Mouse (Mus musculus) limb, embryonic 14.5 days (tissue): ENCODE data around the gene Catsper2. TPM values are rescaled to one million over a fixed set of nuclear protein-coding genes. Genes with fewer than 3 reads are reported as not detected.

Source experiments
- ATAC-seq: fragments of 200-750 bp; cut with Nextera tagmentation; 2 replicates; pipeline ENCODE4 v1.8.0; 2017; ENCODE audit warnings: low read depth, moderate number of reproducible peaks, moderate TSS enrichment; ENCODE audit not compliant: low FRiP score
- DNase-seq: peaks from one replicate; pipeline ENCODE4 v3.0.0-alpha.2; 2015; ENCODE audit warnings: low spot score
- H3K27ac ChIP-seq: fragments of 300-500 bp; sonication (generic); replicated peaks from 2 replicates; pipeline ENCODE4 v1.5.1; 2014; ENCODE audit warnings: low read depth, mild to moderate bottlenecking, low read length, moderate library complexity, mixed read lengths
- H3K27me3 ChIP-seq: fragments of 300-500 bp; sonication (generic); 2 replicates; pipeline ENCODE4 v1.6.1; 2014; ENCODE audit warnings: low read length, mixed read lengths; ENCODE audit not compliant: control insufficient read depth, insufficient read depth
- H3K36me3 ChIP-seq: fragments of 300-500 bp; sonication (generic); 2 replicates; pipeline ENCODE4 v1.6.1; 2014; ENCODE audit warnings: mild to moderate bottlenecking, low read length, moderate library complexity, mixed read lengths; ENCODE audit not compliant: control insufficient read depth, insufficient read depth
- H3K4me1 ChIP-seq: fragments of 300-500 bp; sonication (generic); 2 replicates; pipeline ENCODE4 v1.6.1; 2014; ENCODE audit warnings: antibody characterized with exemption, low read length, mixed read lengths; ENCODE audit not compliant: control insufficient read depth, insufficient read depth
- H3K4me2 ChIP-seq: fragments of 300-500 bp; sonication (generic); replicated peaks from 2 replicates; pipeline ENCODE4 v1.6.1; 2014; ENCODE audit warnings: low read depth, mild to moderate bottlenecking, low read length, moderate library complexity; ENCODE audit not compliant: severe bottlenecking
- H3K4me3 ChIP-seq: fragments of 300-500 bp; sonication (generic); replicated peaks from 2 replicates; pipeline ENCODE4 v1.5.1; 2014; ENCODE audit warnings: low read length
- H3K9ac ChIP-seq: fragments of 300-500 bp; sonication (generic); 2 replicates; pipeline ENCODE4 v1.6.1; 2014; ENCODE audit warnings: mild to moderate bottlenecking, low read depth, low read length, moderate library complexity; ENCODE audit not compliant: severe bottlenecking
- H3K9me3 ChIP-seq: fragments of 300-500 bp; sonication (generic); 2 replicates; pipeline ENCODE4 v1.6.1; 2016; ENCODE audit warnings: low read length; ENCODE audit not compliant: control insufficient read depth
- POLR2A ChIP-seq: fragments of 200-500 bp; IDR thresholded peaks from 2 replicates; pipeline ENCODE4 v1.8.0; 2012; ENCODE audit warnings: inconsistent platforms, mild to moderate bottlenecking, moderate library complexity, borderline replicate concordance; ENCODE audit not compliant: insufficient read depth, insufficient read length; ENCODE audit errors: extremely low read depth
- WGBS: fragments of 180-500 bp; shearing (Covaris S2); extraction: QIAGEN DNeasy Blood & Tissue Kit; methylation state at CpG from one replicate; pipeline ENCODE4 v1.1.7; 2014; 5-methylcytosine and 5-hydroxymethylcytosine counted together
- polyA plus RNA-seq, 2 experiments: library from polyadenylated mRNA; depleted of rRNA in 1 of 2; stranded (reverse) in 1 of 2; unstranded in 1 of 2; fragments of >200 nt; fragmentation: Nextera tagmentation in 1 of 2; extraction: Ambion mirVana in 1 of 2; gene quantifications; 2 replicates each; pipeline versions ENCODE4 v1.2.1 to v1.2.3; 2012 to 2014

Catsper2 gene
- polyA plus RNA-seq, 2 experiments: 1.7 to 4.1 TPM

DNA sequence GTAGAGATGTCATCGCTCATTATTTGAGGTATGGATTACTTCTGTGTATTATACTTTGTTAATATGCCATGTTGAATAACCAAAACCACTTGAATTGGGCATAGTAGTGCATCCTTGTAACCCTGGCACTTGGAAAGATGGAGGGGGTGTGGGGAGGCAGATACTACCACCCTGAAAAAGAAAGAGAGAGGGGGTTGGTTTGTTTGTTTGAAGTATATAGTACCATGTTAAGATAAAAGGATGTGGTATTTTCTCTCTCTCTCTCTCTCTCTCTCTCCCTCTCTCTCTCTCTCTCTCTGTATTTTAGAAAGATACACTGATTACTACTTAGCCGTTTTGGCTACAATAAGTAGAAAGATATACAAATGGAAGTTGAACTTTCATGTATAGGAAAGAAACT is 12.3 kb upstream of the Catsper2 start:
- Histone ChIP-seq H3K4me2 (no peak overlapping the region), H3K36me3 (peaks cover 94% of the 10 kb centered on the region), H3K4me3 (no peak overlapping the region), H3K9me3 (no peaks in the 10 kb centered on the region), H3K4me1 (no peaks in the 10 kb centered on the region), H3K27me3 (no peaks in the 10 kb centered on the region), H3K27ac (no peak overlapping the region), H3K9ac (no peak overlapping the region)
- DNase-seq (no peak), ATAC-seq (no peak)
- WGBS: 92% methylated on average over 2 of the region's 2 CpGs
- TF ChIP-seq POLR2A: no peak

DNA sequence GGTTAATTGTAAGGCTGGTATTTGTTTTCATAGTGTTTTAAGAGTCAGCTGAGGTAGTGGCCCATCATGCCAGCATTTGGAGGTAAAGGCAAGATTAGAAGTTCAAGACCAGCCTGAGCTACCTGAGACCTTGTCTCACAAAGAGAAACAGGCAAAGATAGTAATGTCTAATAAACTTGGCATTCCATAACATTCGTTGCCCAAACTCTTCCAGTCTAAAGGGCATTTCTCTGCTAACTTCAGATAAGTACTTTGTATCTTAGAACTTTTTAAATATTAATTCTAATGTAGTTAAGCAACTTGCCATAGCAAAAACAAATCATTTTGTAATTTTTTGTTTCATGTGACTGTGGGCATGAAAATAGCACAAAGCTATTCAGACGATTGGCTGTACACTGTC is 9.6 kb upstream of the Catsper2 start:
- ATAC-seq: no peak
- WGBS: 91% methylated on average over 2 of the region's 2 CpGs
- Histone ChIP-seq H3K9ac (no peak overlapping the region), H3K4me2 (no peak overlapping the region), H3K27me3 (no peaks in the 10 kb centered on the region), H3K4me3 (no peak overlapping the region), H3K4me1 (no peaks in the 10 kb centered on the region), H3K27ac (no peak overlapping the region), H3K36me3 (peaks cover 88% of the 10 kb centered on the region), H3K9me3 (no peaks in the 10 kb centered on the region)
- no peak for DNase-seq
- TF ChIP-seq POLR2A: no peak

DNA sequence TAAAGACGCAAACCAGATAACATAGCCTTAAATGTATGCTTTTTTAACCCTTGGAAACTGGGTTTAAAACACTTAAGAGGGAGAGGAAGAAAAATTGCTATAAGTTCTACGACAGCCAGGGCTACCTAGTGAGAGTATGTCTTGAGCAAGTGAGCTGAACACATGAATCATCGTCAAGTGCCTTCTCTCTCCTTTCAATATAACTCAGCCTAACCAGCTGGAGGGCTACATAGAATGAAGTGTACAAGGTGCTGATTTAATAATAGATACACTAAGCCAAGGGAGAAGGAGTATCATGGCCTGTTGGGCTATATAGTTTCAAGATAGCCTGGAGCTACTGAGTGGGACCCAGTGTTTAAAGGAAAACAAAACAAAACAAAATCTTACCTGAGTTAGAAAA is 4.9 kb upstream of the Catsper2 start:
- no peak overlapping the region for H3K4me2 ChIP-seq
- DNase-seq: no peak
- no peaks in the 10 kb centered on the region for H3K27me3 ChIP-seq
- no peak overlapping the region for H3K9ac ChIP-seq
- no peak overlapping the region for H3K4me3 ChIP-seq
- peaks cover 68% of the 10 kb centered on the region for H3K36me3 ChIP-seq
- H3K4me1 ChIP-seq: peaks cover 15% of the 10 kb centered on the region
- no peaks in the 10 kb centered on the region for H3K9me3 ChIP-seq
- no peak for TF ChIP-seq POLR2A
- no peak overlapping the region for H3K27ac ChIP-seq
- 94% methylated on average over 3 of the region's 3 CpGs for WGBS
- ATAC-seq: no peak

DNA sequence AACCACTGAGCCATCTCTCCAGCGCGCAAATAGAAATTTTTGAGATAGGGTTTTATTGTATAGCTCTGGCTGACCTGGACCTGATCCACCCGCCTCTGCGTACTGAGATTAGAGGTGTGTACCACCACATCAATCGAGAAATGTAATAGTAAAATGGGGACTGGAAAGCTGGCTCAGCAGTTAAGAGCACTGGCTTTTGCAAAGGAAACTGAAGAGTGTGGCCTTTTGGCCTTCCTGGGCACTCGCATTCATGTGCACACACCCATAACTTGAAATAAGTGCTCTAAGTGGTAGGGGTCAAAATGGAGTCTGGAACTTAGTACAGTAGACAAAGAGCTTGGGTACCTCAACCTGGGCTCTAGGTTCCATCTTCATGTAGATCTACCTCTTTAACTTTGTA is 2.8 kb upstream of the Catsper2 start:
- Histone ChIP-seq H3K9ac (no peak overlapping the region), H3K27ac (no peak overlapping the region), H3K36me3 (peaks cover 48% of the 10 kb centered on the region), H3K9me3 (no peaks in the 10 kb centered on the region), H3K4me3 (peak overlapping the region; percentile 8; the same call in 1 of the 2 replicates), H3K27me3 (no peaks in the 10 kb centered on the region), H3K4me1 (peaks cover 18% of the 10 kb centered on the region), H3K4me2 (peak overlapping the region; percentile 15; the same call in 1 of the 2 replicates)
- DNase-seq: no peak
- TF ChIP-seq POLR2A: no peak
- ATAC-seq: no peak
- WGBS: 90% methylated on average over 6 of the region's 6 CpGs

DNA sequence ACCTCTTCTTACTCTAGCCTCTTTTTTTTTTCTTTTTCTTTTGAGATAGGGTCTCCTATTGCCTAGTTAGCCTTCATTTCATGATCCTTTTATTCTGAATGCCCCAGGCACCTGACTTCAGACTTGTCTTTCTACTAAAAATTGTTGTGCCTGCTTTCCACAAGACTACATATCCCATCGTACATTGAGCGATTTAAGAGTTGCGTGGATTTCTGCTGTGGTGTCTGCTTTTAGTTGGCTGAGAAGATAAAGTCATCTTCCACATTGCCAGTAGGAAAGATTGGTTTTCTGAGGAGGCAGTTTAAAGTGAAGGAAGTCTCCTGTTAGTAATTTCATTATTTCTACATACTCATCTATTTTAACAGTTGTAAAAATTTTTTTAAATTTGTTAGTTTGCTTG is 2.0 kb upstream of the Catsper2 start:
- no peak for TF ChIP-seq POLR2A
- ATAC-seq (no peak), DNase-seq (no peak)
- peak overlapping the region; percentile 66 for H3K4me2 ChIP-seq
- H3K27me3 ChIP-seq: no peaks in the 10 kb centered on the region
- H3K36me3 ChIP-seq: peaks cover 41% of the 10 kb centered on the region
- H3K4me3 ChIP-seq: peak overlapping the region; percentile 66
- H3K27ac ChIP-seq: no peak overlapping the region
- peak overlapping the region; percentile 97 for H3K9ac ChIP-seq
- H3K9me3 ChIP-seq: no peaks in the 10 kb centered on the region
- peaks cover 18% of the 10 kb centered on the region for H3K4me1 ChIP-seq
- WGBS: 68% methylated on average over 3 of the region's 3 CpGs

DNA sequence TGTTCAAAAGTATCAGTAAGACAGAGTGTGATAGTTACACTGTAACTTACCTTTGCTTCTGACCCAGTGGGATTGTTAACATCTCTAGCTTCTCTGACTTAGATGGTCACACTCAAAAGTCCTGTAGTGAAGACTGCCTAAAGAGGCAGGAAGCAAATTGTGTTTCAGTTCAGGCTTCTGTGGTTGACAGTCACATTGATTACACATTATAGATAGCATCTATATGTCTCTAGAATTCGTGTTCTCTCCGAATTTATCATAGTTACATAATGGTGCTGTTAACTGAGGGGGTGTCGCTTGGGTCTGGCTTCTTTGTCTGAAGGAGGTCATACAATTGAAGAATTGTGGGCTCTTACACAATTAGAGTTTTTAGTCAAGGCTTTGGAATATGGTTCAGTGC is 1.5 kb upstream of the Catsper2 start:
- 66% methylated on average over 3 of the region's 3 CpGs for WGBS
- Histone ChIP-seq H3K4me3 (peak overlapping the region; percentile 66), H3K4me2 (peak overlapping the region; percentile 66), H3K27me3 (no peaks in the 10 kb centered on the region), H3K27ac (no peak overlapping the region), H3K9ac (peak overlapping the region; percentile 97), H3K4me1 (peaks cover 18% of the 10 kb centered on the region), H3K36me3 (peaks cover 38% of the 10 kb centered on the region), H3K9me3 (no peaks in the 10 kb centered on the region)
- DNase-seq (no peak), ATAC-seq (no peak)
- no peak for TF ChIP-seq POLR2A
